Mouse (Mus musculus) left cerebral cortex, postnatal 10 days (tissue): ENCODE results near the gene Tom1l2. TPM values are rescaled to one million over a fixed set of nuclear protein-coding genes. Genes with fewer than 3 reads are reported as not detected.

Experiments used
- DNase-seq, 2 experiments: peaks; one replicate each; pipeline ENCODE4 v3.0.0; 2021 to 2022; ENCODE audit warnings: low spot score in 2 of 2, mixed read lengths in 1 of 2; ENCODE audit errors: extremely low spot score in 1 of 2
- intact Hi-C: fragments of 180-260 bp; cut with DNase I; formaldehyde crosslinking; loops from one replicate; pipeline ENCODE4 v1.15.1; 2025
- total RNA-seq, 2 experiments: library from RNA; stranded (reverse); gene quantifications; 2 replicates each; pipeline ENCODE4 v1.2.3; 2021

Tom1l2 gene
- total RNA-seq, 2 experiments from 2014 or later = 132 to 133 TPM

DNA sequence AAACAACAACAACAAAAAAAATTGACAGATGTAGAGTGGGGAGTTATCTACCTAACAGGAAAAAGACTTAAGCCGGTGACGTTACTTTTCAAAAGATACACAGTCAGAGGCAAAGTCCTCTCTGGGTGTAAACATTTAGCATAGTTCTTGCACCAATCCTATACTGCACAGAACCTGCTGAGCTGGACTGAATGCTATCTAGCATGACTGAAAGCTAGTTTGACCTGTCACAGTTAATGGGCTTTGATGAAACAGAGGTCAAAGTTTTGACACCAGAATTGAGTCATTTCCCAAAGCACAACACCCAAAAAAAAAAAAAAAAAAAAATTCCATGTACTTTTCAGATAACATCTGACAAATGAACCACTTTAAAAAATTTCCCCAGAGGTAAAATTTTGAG is 3.2 kb upstream of the Tom1l2 start:
- intact Hi-C loops = no loop called here

DNA sequence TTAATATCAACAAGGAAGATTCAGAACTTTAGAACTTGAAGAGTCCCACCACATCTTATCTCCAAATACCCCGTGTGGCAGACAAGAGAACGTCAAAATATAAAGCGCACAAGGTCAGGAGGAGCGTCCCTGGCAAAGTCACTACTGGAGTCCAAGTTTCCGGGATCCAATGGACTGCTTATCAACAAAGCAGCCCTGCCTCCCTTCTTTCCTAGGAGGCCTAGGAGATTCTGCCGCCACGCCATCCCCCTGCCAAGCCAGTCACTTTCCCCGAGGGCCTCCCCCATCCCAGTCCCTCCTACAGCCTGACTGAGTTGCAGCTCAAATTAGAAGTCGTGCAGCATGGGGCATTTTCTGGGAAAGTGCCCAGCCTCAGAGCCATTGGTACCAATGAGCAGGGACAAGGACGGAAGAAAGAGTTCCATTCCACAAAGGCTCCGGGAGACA is 757 bp downstream of the Tom1l2 start:
- intact Hi-C loops = loop anchor here (5.0 kb wide), 1 partner anchor 60 kb away; no protein-coding TSS in a partner anchor
- peak; percentile 47 to 67 for DNase-seq

More for the DNA sequence above, 3.2 kb upstream of the Tom1l2 start:
- no peak for DNase-seq

DNA sequence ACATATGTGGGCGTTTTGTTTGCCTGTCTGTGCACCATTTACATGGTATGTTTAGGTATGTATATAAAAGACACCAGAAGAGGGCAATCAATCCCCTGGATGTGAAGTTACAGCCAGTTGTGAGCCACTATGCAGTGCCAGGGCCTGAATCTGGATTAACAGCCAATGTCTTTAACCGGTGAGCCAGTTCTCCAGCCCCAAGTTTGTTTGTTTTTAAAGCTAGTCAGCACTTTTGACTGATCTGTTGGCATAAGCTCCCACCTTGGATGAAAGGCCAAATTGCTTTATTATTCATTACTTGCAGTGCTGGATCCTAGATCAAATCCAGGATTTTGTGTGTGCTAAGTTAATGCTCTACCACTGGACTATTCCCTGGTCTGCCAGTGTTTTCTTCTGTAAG is 1.3 kb downstream of the Tom1l2 start:
- intact Hi-C loops = loop anchor here (5.0 kb wide), 1 partner anchor 61 kb away; no protein-coding TSS in a partner anchor
- DNase-seq = no peak

DNA sequence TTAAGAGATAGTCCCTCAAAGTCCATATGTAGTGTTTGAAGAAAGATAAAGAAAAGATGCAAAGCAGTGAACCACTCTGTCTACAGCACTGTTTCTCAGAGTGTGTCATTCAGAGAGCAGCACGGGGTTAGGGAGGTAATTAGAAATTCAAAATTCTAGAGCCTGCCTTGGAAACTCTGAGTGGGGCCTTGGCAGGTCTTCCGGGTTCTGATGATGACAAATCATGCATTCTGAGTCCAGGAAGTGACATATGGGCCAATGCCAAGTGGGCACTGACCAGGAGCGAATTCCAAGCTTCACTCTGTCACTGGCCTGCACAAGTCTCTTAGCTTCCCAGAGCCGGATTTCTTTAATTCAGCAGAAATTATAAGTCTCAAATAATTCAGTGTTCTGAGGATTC is 6.2 kb downstream of the Tom1l2 start:
- intact Hi-C loops = no loop called here
- DNase-seq = peak in 1 of 2 experiments; percentile 50

DNA sequence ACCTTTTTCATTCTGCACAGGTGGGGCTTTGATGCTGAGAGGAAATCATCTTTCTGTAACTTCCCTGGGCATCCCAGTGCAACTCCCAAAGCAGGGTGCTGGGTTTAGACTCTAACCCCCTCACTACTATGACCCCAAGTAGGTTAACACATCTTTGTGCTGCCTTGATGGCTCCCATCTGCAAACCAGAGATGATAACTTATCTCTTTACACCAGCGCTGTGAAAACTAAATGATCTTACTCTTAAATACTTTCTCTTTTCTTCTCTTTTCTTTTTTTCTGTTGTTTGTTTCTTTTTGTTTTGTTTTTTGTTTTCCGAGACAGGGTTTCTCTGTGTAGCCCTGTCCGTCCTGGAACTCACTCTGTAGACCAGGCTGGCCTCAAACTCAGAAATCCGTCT is 6.8 kb downstream of the Tom1l2 start:
- DNase-seq = no peak
- intact Hi-C loops = no loop called here

DNA sequence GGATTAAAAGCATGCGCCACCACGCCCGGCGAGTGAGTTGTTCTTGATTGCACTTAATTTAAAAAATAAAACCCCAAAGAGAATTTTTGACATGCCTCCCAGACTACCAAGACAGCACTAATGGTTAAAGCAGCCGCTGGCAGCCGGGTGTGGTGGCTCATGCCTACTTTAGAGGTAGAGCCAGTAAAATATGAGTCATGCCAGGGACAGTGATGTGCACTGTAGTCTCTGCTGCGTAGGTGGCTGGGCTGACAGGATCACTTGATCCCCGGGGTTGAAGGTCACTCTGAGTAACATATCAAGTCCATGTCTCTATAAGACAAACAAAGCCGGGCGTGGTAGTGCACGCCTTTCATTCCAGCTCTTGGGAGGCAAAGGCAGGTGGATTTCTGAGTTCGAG is 13.3 kb downstream of the Tom1l2 start:
- no peak for DNase-seq
- intact Hi-C loops = no loop called here

DNA sequence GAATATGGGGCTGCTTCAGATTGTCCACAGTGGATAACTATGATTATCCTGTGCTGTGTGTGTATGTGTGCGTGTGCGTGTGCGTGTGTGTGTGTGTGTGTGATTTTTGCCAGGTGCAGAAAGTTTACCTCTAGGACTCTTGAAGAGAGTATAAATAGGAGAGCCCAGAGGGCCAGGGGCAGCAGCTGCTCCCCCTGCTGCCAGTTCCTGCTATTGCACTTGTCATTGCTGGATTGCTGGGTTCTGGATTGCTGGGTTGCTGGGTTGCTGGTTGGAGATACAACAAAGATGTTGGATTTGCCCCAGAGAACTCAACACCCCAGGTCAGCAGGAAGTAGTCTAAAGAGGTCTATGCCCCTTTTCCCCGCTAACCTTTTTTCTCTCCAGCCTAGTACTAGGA is 14.4 kb downstream of the Tom1l2 start:
- intact Hi-C loops = no loop called here
- DNase-seq = no peak

DNA sequence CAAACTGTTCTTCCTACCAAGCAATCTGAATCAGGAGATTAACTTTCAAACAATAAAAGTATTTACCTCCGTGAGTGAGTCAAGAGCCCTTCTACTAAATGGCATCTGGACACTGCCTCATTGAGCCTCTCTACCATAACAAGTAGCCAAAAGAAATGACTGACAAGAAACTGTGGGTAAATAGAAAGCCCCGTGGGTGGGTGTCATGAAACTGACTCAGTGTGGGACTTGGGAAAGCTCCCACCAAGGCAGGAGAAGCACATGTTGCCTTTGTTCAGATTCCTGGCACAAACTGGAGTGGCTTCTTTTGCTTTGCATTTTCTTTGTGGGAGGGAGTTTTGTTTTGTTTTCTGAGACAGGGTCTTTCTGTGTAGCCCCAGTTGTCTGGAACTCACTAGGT is 16.9 kb downstream of the Tom1l2 start:
- intact Hi-C loops = no loop called here
- no peak for DNase-seq

DNA sequence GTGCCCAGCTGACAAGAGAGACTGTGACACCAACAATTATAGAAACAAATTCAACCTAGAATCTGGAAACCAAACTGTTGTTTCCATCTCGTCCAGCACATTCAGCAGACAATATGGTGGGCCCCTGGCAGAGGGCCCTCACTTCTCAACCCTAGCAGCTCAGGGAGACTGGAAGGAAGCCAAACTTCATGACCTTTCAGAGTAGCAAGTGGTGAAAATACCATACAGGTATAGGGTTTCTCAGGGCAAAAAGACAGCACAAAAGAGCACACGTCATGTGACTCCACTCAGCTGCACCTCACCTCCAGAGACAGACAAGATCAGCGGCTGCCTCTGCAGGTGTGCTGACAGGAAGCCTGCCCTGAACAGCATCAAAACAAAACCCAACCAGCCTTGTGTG is 18.6 kb downstream of the Tom1l2 start:
- intact Hi-C loops = no loop called here
- no peak for DNase-seq

DNA sequence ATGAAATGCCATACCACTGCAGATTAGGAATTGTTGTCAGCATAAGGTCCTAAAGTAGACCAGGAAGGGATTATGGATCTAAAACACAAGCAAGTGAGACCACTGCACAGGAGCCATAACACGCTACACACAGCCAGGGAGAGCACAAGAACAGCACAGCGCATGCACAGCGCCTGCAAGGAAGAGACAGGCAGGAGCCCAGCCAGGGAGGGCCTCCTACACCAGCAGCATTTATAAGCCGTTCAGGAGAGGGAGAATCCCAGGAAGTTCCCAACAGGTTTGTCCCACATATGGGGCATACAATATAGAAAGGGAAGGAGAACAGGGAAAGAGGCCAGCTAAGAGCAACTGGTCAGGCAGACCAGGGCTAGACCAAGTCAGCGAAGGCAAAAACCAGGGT is 19.2 kb downstream of the Tom1l2 start:
- DNase-seq = no peak
- intact Hi-C loops = no loop called here

DNA sequence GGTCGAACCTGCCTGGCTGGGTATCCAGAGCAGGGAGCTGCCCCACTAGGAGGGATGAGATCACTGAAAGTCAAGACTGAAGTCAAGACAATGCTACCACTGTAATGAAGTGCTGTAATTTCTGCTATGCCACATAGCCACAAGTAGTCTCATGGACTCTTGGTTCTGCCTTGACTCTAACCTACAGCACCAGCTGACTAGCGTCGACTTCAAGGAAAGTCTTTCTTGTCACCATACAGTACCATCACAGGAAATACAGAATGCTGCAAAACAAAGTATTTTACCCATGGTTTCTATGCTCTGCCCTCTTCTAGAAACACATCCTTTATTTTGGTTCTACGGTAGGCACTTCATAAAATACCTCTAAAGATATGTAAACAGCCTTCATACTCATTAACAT is 22.2 kb downstream of the Tom1l2 start:
- intact Hi-C loops = no loop called here

DNA sequence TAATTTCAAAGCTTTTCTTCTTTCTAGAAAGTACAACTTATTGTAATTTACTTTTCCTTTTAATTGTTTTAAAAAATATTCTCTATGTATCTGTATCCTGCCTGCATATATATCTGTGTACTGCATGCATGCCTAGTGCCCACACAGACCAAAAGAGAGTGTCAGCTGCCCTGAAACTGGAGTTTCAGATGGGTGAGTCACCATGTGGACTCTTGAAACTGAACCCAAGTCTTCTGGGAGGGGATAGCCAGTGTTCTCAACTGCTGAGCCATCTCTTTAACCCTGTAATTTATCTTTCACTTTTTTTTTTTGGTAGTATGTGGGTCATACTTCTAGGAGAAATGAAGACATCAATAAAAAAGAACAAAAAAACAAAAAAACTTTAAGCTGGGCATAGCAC is 29.0 kb downstream of the Tom1l2 start:
- no peak for DNase-seq
- intact Hi-C loops = no loop called here

More for the DNA sequence above, 22.2 kb downstream of the Tom1l2 start:
- DNase-seq = no peak

DNA sequence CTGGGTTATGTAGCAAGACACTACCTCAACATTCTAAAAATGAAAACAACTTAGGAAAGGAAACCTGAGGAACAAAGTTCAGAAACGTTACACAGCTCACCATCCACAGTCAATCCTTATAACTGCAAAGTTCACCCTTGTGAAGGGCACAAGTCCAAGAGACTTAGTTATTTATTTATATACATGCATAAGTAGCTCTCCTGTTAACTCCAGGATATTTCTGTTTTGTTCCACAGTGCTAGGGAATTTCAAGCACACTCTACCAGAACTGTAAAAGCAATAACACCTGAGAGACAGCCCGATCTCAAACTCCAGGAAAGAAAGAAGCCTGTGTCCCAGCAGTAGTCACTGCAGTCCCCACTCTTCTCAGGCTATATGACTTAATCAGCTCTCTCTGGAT is 31.3 kb downstream of the Tom1l2 start:
- DNase-seq = no peak
- intact Hi-C loops = no loop called here

DNA sequence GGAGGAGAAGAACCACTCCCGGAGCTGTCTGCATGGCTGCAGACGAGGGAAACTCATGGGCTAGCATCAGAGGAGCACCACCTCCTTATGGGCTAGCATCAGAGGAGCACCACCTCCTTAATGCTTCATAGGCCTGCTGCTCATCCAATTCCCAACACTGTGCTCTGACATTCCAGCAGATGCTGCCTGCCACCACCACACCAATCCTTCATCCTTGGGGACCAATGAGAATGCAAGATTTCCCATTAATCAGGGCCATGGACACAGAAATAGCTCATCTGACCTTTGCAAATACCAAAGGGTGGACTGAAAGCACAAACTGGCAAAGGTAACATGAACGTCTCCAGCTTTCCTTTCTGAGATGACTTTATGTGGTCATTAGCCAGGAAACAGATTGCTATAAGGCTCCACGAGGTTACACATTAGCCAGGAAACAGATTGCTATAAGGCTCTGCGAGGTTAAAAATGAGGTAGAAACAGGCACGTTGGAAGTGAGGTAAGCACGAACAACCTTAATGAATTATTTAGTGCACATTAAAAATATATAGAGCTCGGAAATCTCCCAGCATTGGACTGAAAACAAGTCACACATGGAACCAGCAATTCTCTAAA is 32.2 kb downstream of the Tom1l2 start:
- intact Hi-C loops = no loop called here
- no peak for DNase-seq

DNA sequence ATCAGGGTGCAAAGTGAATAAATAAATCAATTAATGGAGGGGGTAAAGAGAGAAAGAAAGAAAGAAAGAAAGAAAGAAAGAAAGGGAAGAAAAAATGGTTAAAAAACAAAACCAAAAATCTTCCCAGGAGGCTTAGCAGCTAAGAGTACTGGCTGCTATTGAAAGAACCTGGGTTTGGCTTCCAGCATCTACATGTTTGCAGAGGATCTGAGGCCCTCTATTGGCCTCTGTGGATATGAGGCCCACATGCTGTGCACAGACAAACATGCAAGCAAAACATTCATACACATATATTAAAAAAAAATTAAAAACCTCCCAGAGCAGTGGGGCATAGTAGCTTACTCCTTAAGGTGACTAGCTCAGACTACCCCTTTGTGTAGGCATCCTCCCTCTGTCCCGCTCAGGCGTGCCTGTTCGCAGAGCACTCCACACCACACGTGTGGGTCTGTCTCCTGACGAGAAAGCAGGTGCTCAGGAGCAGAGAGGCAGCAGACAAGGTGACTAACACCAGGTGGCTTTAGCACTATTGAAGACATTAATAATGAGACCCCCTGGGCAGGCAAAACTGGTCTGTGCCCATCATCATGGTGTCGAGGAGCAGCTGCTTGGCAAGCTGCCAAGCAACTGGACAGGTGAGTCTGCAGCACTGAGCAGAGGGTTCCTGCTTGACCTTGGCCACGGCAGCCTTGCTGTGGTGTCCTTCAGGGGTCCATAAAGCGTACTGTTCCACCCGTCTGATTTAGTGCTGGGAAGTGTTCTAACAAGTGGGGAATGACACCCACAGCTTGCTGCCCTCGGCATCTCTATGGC is 33.2 kb downstream of the Tom1l2 start:
- intact Hi-C loops = no loop called here
- DNase-seq = no peak

DNA sequence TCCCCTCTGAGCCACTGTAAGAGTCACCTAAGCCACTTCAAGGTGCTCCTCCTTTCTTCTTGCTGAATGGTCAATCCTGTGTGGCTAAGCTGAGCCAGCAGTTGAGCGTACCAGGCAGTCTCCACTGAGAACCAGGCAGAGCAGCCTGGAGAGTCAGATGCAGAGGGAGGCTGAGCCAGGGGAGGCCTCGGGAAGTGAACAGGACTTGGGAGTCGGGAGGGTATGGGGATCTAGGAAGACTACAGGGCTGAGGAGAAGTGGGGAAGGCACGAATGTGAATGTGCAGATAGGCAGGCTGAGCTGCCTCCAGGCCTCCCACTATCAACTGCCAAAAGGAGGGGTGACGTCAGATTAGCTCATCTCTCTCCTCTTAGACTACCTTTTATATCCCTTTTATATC is 34.0 kb downstream of the Tom1l2 start:
- DNase-seq = no peak

DNA sequence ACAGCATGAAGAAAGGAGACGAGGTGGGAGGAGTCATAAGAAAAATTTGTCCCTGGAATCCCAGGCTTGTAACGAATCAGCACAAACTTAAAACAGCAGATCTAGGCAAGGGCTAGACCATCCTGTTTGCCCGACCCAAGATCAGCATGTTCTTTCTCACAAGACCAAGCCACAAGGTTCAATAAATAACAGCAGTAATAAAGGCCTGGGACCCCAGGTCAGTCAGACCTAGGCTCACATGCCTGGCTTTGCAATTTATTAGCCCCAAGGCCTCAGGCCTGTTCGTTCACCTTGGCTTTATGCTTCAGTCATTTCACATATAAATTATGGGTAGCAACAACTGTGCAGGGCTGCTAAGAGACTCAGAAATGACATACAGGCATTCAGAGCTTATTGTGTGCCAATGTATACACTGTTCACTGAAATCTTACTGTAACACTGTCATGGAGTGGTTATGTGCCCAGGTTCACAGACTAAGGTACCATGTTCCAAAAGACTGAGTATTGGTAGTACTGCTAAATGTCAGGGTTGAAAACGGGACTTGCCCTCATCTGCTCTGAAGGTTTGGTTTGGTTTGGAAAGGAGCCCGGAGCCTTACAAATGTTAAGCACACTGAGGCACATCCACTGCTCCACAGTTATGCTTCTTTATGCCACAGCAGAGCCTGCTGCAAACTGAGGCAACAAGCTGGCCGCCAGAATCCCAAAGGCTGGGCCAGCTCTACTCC is 35.2 kb downstream of the Tom1l2 start:
- intact Hi-C loops = no loop called here
- no peak for DNase-seq

More for the DNA sequence above, 34.0 kb downstream of the Tom1l2 start:
- intact Hi-C loops = no loop called here

DNA sequence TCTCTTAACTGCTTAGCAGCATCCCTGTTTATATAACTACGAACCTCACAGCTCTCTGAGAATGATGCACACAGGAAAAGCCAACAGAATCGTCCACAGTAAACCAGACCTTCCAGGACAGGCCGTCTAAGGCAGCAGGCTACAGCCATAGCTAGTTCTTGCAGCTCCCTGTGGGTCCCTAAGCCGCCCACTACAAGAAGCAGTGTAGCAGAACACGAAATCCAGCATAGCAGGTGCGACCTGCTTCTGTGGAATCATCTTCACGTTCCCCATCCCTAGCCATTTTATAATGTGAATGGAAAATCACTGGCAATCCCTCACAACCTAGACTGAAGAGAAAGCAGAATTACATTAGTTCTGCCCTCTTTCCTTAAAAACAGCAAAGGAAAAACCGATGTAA is 35.8 kb downstream of the Tom1l2 start:
- DNase-seq = no peak
- intact Hi-C loops = no loop called here

DNA sequence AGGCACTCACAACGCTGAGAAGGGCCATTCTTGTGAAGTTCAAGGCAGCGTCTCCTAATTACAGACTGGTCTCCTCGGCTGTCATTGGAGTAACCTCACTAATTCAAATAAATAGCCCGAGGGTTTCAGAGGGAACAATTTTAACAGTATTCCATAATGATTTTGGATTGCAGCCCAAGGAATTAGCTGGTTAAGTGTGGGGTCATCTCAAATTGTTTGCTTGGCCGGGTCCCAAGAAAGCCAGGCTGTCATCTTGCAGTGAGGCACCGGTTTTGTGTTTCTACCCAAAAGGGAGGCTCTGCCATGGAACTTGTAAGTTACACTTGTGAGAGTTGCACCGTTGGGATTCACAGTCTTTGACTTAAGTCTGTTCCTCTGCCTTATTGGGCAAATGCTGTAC is 36.5 kb downstream of the Tom1l2 start:
- intact Hi-C loops = no loop called here
- no peak for DNase-seq
